Mouse (Mus musculus): ENCODE measurements around the gene Snx25.
A peak's percentile ranks its signal among the peaks of the same experiment; 100 is the strongest.

GRCm38 (mm10) chr8:46162953-46163869 is 11.3 kb upstream of the Snx25 start:
- TF ChIP-seq POLR2A (IDR thresholded peaks at IDR 0.05; ENCODE audit: low read depth, low read length): peak; percentile 99
- no peak; the same call in 1 of the 2 replicates for TF ChIP-seq MEF2A (IDR thresholded peaks at IDR 0.05; ENCODE audit: borderline replicate concordance, low read depth, low read length)
- TF ChIP-seq CTCF (conservative IDR thresholded peaks at IDR 0.05 in 1 of 2, IDR thresholded peaks at IDR 0.05 in 1 of 2; ENCODE audit: low read depth in 2 of 2, low read length in 2 of 2): no peak
- TF ChIP-seq USF1 (IDR thresholded peaks at IDR 0.05; ENCODE audit: low read depth, low read length): no peak
- no peak for TF ChIP-seq USF2 (conservative IDR thresholded peaks at IDR 0.05; ENCODE audit: low read depth, low read length)
- TF ChIP-seq NRF1 (IDR thresholded peaks at IDR 0.05; ENCODE audit: low read depth, low read length): peak; percentile 100
- TF ChIP-seq CHD2 (IDR thresholded peaks at IDR 0.05; ENCODE audit: low read length): peak; percentile 89
- TF ChIP-seq MYC (IDR thresholded peaks at IDR 0.05; ENCODE audit: low read depth, low read length): peak; percentile 73; the same call in 1 of the 2 replicates
- no peak for TF ChIP-seq EP300 (IDR thresholded peaks at IDR 0.05; ENCODE audit: low read length)
- no peak for TF ChIP-seq SMC3 (IDR thresholded peaks at IDR 0.05; ENCODE audit: low read depth, low read length)
- TF ChIP-seq E2F4 (IDR thresholded peaks at IDR 0.05; ENCODE audit: insufficient replicate concordance, low read depth, low read length): 0 out of 2 replicates have a peak, but pooled peaks have one; percentile 44
- no peak for TF ChIP-seq PAX5 (IDR thresholded peaks at IDR 0.05; ENCODE audit: low read length)
- peak; percentile 64; the same call in 1 of the 2 replicates for TF ChIP-seq MAZ (IDR thresholded peaks at IDR 0.05; ENCODE audit: low read depth, low read length)
